Mouse (Mus musculus) thymus, postnatal 14 days (tissue): ENCODE measurements around the gene Vps39.

ENCODE experiments used
- DNase-seq: peaks from one replicate; pipeline ENCODE4 v3.0.0; 2021

Vps39 gene

GRCm38 (mm10) chr2:120296160-120296559 lies 56.8 kb downstream of the Vps39 start:
- DNase-seq = no peak

DNA sequence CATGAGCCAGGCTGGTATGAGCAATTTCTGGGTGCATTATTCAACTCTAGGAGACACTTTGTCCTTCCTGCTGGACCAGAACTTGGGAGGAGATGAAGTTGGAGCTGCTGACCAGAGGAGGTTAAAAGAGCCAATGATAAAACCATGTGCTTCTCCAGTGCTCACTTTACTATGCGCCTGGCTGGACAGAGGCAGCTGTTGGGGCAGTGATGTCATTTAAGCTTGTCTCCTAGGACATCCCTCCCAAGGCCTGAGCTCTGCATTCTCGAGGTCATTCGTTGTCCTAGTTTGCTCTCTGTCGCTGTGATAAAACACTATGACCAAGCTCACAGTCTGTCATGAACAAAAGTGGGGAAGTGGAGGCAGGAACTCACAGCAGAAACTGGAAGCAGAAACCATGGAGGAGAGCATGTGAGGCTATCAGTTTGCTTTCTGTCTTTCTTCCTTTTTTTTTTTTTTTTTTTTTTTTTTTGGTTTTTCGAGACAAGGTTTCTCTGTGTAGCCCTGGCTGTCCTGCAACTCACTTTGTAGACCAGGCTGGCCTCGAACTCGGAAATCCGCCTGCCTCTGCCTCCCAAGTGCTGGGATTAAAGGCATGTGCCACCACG lies 61.4 kb downstream of the Vps39 start:
- no peak for DNase-seq

DNA sequence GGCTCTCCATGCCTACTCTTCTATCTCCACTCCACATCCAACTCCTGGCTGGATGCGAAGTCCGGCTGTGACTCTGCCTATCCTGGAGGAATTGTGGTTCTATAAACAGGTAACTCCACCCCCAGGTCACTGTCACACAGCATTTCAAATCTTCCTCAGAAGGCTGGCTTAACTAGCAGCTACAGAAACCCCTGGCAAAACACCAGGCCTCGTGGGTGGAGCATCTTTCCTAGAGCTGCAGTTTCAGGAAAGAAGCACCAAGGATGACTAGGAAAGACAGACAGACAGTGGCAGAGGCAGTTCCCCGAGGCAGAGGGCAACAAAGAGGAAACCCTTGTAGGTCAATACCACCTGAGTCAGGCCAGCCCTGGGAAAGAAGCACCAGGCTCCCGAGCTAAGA lies 63.9 kb downstream of the Vps39 start, which contains the start of gene Pla2g4d:
Gene Pla2g4d, minus strand, starts transcription at position 203 of the 400 bp plus-strand sequence.
- no peak for DNase-seq

- no peak for DNase-seq
Measured at GRCm38 (mm10) chr2:120288401-120288800, 64.5 kb downstream of the Vps39 start.

DNA sequence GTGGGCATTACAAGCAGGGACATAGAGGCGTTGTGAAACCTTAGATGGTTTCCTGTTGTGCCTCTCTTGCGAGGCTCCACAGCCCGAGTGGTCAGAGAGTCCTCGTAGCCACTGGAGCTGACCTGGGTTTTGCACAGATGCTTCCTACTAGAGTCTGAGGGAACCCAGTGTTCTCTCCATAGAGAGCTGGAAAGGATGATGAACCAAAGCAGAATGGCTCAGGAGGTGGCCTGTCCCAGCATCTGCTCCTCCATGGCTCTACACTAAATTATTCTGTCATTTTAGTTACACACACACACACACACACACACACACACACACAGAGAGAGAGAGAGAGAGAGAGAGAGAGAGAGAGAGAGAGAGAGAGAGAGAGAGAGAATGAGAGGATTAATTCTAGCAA lies 67.3 kb downstream of the Vps39 start:
- no peak for DNase-seq

DNA sequence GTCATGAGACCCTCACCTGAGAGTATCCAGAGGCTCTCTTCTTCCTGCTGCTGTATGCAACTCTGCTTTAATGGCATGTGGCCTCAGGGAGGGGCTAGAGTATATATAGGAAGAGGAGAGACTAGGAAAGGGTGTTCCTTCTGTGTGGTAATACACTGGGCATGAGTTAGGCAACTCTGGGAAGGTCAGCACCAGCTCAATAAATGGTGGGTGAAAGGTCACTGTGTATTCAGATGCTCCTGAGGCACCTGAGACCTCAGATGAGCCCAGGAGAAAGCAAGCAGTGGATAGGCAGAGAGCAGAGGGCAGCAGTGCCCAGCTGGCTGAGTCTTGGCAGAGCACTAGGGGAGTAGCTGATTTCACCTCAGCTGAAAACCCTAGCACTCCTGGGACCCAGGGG lies 68.2 kb downstream of the Vps39 start:
- DNase-seq = no peak

- DNase-seq = no peak
Measured at GRCm38 (mm10) chr2:120284094-120284493, 68.8 kb downstream of the Vps39 start.

- DNase-seq = no peak
Measured at GRCm38 (mm10) chr2:120283550-120283949, 69.4 kb downstream of the Vps39 start.

GRCm38 (mm10) chr2:120281221-120281620 lies 71.7 kb downstream of the Vps39 start:
- DNase-seq = no peak

DNA sequence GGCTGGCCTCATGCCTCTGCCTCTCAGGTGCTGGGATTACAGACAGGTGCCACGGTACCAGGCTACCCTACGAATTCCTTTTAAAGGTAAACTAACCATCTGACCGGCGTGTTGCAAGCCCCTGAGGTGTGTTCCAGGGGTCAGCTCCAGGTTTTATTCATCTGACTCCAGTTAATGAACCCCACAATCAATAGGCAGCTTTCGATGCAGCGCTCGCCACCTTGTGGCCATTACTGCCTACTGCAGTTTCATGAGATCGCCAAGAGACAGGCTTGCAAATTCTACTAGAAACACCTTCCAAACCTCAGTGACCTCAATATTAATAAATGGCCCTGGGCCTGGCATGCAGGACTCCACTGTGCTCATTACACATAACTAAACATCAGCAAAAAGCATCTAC lies 73.0 kb downstream of the Vps39 start:
- peak; percentile 46 for DNase-seq

- DNase-seq = no peak
Measured at GRCm38 (mm10) chr2:120276951-120277350, 76.0 kb downstream of the Vps39 start.

GRCm38 (mm10) chr2:120268635-120269034 lies 84.3 kb downstream of the Vps39 start:
- DNase-seq = peak; percentile 13
